Mouse (Mus musculus) fibroblast of lung, adult 2 months (primary cell): Measurements from ENCODE around the gene Coro1b.
A peak's percentile ranks its signal among the peaks of the same experiment; 100 is the strongest.

Experiments used
- DNase-seq: peaks from one replicate; pipeline ENCODE4 v3.0.0-alpha.2; 2011; ENCODE audit warnings: low read depth

Coro1b gene

DNA sequence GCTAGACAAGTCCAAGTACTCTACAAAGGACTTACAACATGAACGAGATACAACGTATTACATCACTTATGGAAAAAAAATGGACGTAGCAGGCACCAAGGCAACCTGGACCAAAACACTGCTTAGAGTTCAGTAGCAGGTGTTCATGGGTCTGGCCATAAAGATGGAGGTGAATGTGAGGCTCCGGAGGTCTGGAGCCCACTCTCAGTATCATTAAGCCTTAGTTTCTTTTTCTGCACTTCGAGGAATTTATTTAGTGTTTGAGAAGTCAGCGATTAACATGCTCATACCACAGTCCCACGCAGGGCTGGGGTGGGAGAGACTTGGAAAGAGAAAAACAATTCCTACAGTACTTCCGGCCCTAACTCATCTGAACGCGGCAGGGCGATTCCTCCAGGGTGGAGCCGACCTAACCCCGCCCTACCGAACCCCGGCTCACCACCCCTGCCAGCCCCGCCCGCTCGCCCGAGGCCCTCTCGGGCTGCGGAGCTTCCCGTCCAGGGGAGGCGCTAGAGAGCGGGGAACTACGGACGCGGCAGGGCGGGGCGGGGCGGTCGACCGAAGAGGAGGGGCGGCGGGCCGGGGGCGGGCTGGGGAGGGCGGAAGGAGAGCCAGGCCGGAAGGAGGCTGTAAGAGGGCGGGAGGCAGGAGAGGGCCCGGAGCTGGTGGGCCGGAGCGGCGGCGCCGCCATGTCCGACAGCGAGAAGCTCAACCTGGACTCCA, 43.3 kb downstream of the Coro1b start, which contains the start of gene Ppp1ca:
Ppp1ca (plus strand) TSS at position 538 of the 723 bp plus-strand sequence.
- DNase-seq: peak; percentile 73

DNA sequence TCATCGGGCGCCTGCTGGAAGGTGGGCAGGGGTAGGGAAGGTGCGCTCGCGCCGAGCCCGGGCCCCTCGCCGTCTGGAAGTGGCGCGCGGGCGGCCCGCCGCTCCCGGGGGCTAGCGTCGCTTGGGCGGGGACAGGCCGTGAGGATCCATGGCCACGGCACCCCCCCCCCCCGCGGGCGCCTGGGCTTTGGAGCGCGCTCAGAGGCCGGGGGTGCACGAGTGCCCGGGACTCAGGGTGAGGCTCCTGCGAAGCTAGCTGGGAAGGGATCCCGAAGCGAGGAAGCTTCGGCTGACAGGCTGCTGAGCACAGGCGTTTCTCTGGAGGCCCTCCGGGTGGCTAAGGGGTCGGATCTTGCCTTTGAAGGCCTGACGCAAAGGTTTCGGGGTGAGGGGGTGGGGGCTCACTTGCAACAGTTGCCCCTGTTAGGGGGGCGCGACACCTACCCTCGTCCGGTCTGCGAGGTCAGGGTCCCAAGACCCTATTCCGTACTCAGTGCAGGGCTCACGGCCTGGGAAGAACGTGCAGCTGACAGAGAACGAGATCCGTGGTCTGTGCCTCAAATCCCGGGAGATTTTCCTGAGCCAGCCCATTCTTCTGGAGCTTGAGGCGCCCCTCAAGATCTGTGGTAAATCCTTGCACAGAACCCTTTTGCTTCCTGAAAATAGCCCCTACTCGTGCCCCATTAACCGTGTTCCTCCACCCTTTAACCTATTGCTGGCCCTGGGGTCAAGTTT, 44.0 kb downstream of the Coro1b start:
- DNase-seq: no peak

DNA sequence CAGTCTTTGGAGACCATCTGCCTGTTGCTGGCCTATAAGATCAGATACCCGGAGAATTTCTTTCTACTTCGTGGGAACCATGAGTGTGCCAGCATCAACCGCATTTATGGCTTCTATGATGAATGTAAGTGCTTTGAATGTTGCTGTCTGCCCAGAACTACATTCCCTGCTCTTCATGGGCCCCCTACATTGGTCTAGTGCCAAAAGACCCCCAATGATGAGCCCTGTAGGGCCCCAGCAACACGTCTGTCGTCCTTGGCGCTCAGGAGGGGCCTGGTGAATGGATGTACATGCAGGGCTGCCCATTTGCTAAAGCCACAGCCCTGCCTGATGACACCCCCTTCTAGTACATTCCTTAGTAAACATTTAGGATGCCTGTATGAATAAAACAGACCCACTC, 44.7 kb downstream of the Coro1b start:
- DNase-seq: no peak

DNA sequence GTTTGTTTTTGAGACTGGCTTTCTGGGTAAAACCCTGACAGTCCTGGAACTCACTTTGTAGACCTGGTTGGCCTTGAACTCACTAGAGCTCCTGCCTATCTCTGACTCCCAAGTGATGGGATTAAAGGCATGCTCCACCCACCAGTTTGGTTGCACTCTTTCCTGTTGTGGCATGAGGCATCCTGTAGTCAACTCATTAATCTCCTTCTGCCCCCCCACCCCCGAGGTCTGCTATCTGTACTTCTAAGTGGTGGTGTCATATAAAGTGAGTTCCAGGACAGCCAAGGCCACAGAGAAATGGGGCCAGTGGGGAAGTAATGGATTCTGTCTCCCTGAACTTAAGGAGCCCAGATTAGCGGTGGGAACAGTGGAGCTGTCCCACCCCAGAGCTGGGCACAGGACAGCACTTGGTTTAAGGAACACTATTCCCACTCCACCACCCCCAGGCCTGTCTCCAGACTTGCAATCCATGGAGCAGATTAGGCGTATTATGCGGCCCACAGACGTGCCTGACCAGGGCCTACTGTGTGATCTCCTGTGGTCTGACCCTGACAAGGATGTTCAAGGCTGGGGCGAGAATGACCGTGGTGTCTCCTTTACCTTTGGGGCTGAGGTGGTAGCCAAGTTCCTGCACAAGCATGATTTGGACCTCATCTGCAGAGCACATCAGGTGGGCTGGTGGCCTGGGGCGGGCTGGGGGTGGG, 45.8 kb downstream of the Coro1b start:
- DNase-seq: no peak

DNA sequence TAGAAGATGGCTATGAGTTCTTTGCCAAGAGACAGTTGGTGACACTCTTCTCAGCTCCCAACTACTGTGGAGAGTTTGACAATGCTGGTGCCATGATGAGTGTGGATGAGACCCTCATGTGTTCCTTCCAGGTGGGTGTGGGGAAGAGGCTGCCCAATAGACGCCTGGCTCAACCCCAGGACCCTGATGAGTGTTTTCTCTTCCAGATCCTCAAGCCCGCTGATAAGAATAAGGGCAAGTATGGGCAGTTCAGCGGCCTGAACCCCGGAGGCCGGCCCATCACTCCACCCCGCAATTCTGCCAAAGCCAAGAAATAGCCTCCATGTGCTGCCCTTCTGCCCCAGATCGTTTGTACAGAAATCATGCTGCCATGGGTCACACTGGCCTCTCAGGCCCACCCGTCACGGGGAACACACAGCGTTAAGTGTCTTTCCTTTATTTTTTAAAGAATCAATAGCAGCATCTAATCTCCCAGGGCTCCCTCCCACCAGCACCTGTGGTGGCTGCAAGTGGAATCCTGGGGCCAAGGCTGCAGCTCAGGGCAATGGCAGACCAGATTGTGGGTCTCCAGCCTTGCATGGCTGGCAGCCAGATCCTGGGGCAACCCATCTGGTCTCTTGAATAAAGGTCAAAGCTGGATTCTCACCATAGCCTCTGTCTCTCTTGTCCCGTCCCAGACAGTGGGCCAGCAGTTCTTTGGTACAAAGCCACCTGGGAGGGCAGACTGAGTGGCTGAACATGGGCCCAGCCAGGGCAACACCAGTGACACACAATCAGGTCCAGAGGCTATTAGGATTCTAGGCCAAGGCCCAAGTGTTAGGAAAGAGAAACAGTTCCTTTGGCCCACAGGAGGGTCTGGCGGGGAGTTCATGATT, 46.6 kb downstream of the Coro1b start:
- no peak for DNase-seq

DNA sequence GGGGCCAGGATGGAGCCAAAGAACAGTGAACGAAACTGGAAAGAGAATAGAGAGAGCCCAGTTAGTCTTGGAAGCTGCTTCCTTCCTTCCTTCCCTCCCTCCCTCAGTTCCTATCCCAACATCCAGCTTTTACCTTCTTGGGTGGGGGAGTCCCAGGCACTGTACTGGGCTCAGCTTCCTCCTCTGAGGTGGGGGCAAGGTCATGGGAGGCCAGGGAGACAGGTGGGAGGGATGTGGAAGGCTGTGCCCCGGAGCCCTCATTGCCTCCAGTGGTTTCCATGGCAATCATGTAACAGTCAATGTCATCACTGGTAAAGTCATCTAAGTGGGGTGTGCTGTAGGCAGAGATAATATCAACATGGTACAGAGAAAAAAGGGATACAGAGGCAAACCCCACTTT, 47.6 kb downstream of the Coro1b start:
- no peak for DNase-seq

DNA sequence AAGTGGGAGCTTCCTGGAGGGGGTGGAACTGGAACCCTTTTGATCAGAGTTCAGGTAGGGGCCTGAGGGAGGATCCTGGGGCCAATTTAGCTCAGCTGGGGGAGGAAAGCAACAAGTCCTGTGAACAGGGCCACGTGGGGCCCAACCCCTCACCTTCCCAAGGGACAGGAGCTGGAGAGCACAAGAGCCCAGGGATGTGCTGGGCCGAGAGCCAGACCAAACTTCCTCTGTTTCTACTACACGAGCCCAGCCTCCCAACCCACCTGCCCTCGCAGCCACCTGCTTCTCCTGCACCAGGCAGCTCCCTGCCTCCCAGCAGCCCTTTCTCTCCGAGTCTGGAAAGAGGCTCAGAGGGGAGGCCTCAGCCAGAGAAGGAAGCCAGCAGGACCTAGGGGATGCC, 48.1 kb downstream of the Coro1b start:
- no peak for DNase-seq

DNA sequence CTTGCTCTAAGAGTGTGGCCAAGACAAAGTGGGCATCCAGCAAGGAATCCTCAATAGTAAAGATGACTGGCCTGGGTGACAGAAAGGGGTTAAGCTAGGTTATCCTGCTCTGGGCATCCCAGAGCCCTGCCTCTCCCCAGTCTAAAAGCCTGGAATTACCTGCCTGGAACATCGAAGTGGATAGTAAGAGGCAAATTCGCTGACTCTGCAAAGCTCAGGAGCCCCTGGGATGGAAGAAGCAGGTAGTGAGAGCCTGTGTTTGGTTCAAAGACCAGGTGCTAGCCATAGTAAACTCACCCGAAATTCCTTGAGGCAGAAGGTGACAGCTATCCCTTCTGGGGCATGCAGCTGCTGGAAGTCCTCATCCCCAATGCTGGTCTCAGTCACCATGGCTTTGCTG, 48.8 kb downstream of the Coro1b start:
- no peak for DNase-seq

DNA sequence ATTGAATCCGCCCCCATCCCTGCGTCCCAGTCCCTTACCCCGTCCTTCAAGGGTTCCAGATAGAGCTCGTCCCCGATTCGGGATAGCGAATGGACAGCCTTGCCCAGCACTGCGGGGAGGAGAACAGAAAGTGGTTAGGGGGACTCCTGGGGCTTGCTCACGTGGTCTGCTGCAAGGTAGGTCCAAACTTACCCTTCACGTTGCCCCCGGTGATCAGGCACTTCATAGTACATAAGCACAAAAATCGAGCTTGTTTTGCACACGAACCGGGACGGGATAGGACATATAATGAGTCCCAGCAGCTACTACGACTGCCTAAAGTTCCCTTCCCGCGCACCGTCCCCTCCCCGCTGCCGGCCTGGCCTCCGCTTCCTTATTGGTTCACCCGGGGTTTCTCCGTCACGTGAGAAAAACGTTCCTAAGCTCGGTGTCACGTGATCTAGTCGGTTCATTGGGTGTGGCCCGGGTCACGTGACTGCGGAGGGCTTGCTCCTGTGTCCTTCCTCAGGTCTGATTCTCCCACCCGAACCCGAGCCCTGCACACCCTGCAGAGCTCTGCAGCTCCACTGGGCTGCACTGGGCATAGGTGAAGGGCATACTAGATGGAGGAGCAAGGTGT, 53.0 kb downstream of the Coro1b start, which contains the start of gene Rad9a:
Rad9a (minus strand) TSS at position 372 of the 619 bp plus-strand sequence.
- peak; percentile 87 for DNase-seq

DNA sequence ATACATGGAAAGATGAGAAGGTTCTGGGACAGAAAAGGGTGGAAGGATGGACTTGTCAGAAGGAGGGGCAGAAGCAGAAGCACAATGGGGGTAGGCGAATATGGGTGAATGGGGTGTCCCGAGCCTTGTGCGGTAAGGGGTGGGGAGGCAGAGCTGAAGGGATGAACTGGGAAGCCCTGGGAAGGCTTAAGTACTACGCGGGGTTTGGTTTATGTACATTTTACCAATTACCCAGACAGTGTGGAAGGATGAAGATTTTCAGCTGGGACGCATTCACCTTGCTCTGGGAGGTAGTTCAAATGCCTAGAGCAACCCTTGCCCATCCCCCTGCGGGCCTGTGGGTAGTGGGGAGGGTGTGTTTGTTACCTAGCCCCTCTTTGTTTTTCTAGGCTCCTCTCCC, 53.7 kb downstream of the Coro1b start:
- no peak for DNase-seq

DNA sequence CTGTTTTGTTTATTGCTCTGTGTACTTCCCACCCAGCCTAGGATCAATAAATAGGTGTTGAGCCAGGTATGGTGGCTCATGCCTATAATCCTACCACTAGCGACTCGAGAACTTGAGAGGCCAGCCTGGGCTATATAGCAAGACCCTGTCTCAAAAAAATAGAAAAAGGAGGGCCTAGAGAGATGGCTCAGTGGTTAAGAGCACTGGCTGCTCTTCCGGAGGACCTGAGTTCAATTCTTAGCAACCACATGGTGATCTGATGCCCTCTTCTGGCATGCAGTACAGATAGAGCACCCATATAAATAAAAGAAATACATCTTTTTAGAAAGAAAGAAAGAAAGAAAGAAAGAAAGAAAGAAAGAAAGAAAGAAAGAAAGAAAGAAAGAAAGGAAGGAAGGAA, 54.7 kb downstream of the Coro1b start:
- DNase-seq: no peak
